Mouse (Mus musculus): ENCODE measurements at regions not wholly inside any gene's neighbourhood (a gene's known extent, or its start where the extent isn't known, plus 50 kb on each side); places are given as distances from the start of the nearest gene placed in this dataset.
"Not testable (repeated sequence)": the region's sequence is repeated elsewhere in the genome, so short reads cannot be mapped to it uniquely, and the experiment has no call there.

- H3K27me3 ChIP-seq = no peaks in the 10 kb centered on the region; the same call in 1 of the 2 replicates
- no peaks in the 10 kb centered on the region for H3K36me3 ChIP-seq
- no peak overlapping the region for H3K9ac ChIP-seq
- H3K4me2 ChIP-seq (replicated peaks) = no peak overlapping the region
- WGBS = 51% methylated on average over 2 of the region's 2 CpGs
- no peak overlapping the region for H3K27ac ChIP-seq (replicated peaks)
- H3K4me3 ChIP-seq (replicated peaks) = no peak overlapping the region
- peaks cover 10% of the 10 kb centered on the region for H3K4me1 ChIP-seq
- ATAC-seq (ENCODE audit: insufficient number of reproducible peaks, low FRiP score, low TSS enrichment, low read depth) = no peak
- H3K9me3 ChIP-seq (replicated peaks) = no peaks in the 10 kb centered on the region
These were observed 76.5 kb upstream of the Col13a1 start for GRCm38 (mm10) chr10:62055408-62055807.

GRCm38 (mm10) chr10:62049782-62050192, 70.9 kb upstream of the Col13a1 start:
- Histone ChIP-seq H3K27ac (replicated peaks) (no peak overlapping the region), H3K36me3 (no peaks in the 10 kb centered on the region), H3K4me1 (0 out of 2 replicates have a peak, but pooled peaks cover under 1% of the 10 kb centered on the region), H3K27me3 (no peaks in the 10 kb centered on the region; the same call in 1 of the 2 replicates), H3K4me2 (replicated peaks) (no peak overlapping the region), H3K9ac (no peak overlapping the region), H3K9me3 (replicated peaks) (no peaks in the 10 kb centered on the region), H3K4me3 (replicated peaks) (no peak overlapping the region)
- WGBS = 13% methylated on average over 3 of the region's 3 CpGs
- ATAC-seq (ENCODE audit: insufficient number of reproducible peaks, low FRiP score, low TSS enrichment, low read depth) = 0 out of 2 replicates have a peak, but pooled peaks have one; percentile 56

- Histone ChIP-seq H3K9ac (no peak overlapping the region), H3K4me2 (replicated peaks) (no peak overlapping the region), H3K36me3 (no peaks in the 10 kb centered on the region), H3K9me3 (replicated peaks) (peaks cover 7% of the 10 kb centered on the region; the same call in 1 of the 2 replicates), H3K4me1 (peaks cover 4% of the 10 kb centered on the region; the same call in 1 of the 2 replicates), H3K27me3 (no peaks in the 10 kb centered on the region), H3K4me3 (replicated peaks) (no peak overlapping the region), H3K27ac (replicated peaks) (no peak overlapping the region)
- WGBS = 41% methylated on average over 3 of the region's 3 CpGs
- peak; percentile 58; the same call in 1 of the 2 replicates for ATAC-seq (ENCODE audit: insufficient number of reproducible peaks, low FRiP score, low TSS enrichment, low read depth)
These were observed 65.5 kb upstream of the Col13a1 start for GRCm38 (mm10) chr10:62044408-62044807.

- WGBS = 86% methylated on average over 8 of the region's 8 CpGs
- ATAC-seq (ENCODE audit: insufficient number of reproducible peaks, low FRiP score, low TSS enrichment, low read depth) = no peak
- H3K9ac ChIP-seq = no peak overlapping the region
- no peaks in the 10 kb centered on the region for H3K36me3 ChIP-seq
- H3K4me3 ChIP-seq (replicated peaks) = no peak overlapping the region
- no peak overlapping the region for H3K4me2 ChIP-seq (replicated peaks)
- H3K27ac ChIP-seq (replicated peaks) = no peak overlapping the region
- H3K4me1 ChIP-seq = peaks cover 8% of the 10 kb centered on the region
- H3K27me3 ChIP-seq = no peaks in the 10 kb centered on the region
- peaks cover 7% of the 10 kb centered on the region; the same call in 1 of the 2 replicates for H3K9me3 ChIP-seq (replicated peaks)
These were observed 61.0 kb upstream of the Col13a1 start for GRCm38 (mm10) chr10:62039915-62040314.

- Histone ChIP-seq H3K9ac (no peak overlapping the region), H3K27ac (replicated peaks) (no peak overlapping the region), H3K4me3 (replicated peaks) (no peak overlapping the region), H3K4me2 (replicated peaks) (no peak overlapping the region), H3K4me1 (peaks cover 3% of the 10 kb centered on the region; the same call in 1 of the 2 replicates), H3K9me3 (replicated peaks) (peaks cover 7% of the 10 kb centered on the region; the same call in 1 of the 2 replicates), H3K36me3 (no peaks in the 10 kb centered on the region), H3K27me3 (no peaks in the 10 kb centered on the region)
- WGBS = 74% methylated on average over 1 of the region's 1 CpGs
- ATAC-seq (ENCODE audit: insufficient number of reproducible peaks, low FRiP score, low TSS enrichment, low read depth) = no peak
These were observed 59.7 kb upstream of the Col13a1 start for GRCm38 (mm10) chr10:62038656-62039055.

- WGBS = 67% methylated on average over 9 of the region's 9 CpGs
These were observed 58.7 kb upstream of the Col13a1 start for GRCm38 (mm10) chr10:62037402-62038199.

GRCm38 (mm10) chr10:62036815-62037214, 57.9 kb upstream of the Col13a1 start:
- no peaks in the 10 kb centered on the region for H3K36me3 ChIP-seq
- H3K9ac ChIP-seq = no peak overlapping the region
- H3K9me3 ChIP-seq (replicated peaks) = peaks cover 7% of the 10 kb centered on the region; the same call in 1 of the 2 replicates
- no peak for ATAC-seq (ENCODE audit: insufficient number of reproducible peaks, low FRiP score, low TSS enrichment, low read depth)
- no peak overlapping the region for H3K4me2 ChIP-seq (replicated peaks)
- H3K27ac ChIP-seq (replicated peaks) = no peak overlapping the region
- H3K27me3 ChIP-seq = no peaks in the 10 kb centered on the region
- 38% methylated on average over 1 of the region's 1 CpGs for WGBS
- peaks cover 3% of the 10 kb centered on the region; the same call in 1 of the 2 replicates for H3K4me1 ChIP-seq
- H3K4me3 ChIP-seq (replicated peaks) = no peak overlapping the region

More at GRCm38 (mm10) chr10:62037402-62038199, 58.7 kb upstream of the Col13a1 start:
- H3K4me1 ChIP-seq = peaks cover 3% of the 10 kb centered on the region; the same call in 1 of the 2 replicates
- peak; percentile 31; the same call in 1 of the 2 replicates for ATAC-seq (ENCODE audit: insufficient number of reproducible peaks, low FRiP score, low TSS enrichment, low read depth)
- H3K9me3 ChIP-seq (replicated peaks) = peaks cover 7% of the 10 kb centered on the region; the same call in 1 of the 2 replicates
- no peaks in the 10 kb centered on the region for H3K36me3 ChIP-seq
- H3K9ac ChIP-seq = no peak overlapping the region
- no peak overlapping the region for H3K4me3 ChIP-seq (replicated peaks)
- no peak overlapping the region for H3K4me2 ChIP-seq (replicated peaks)
- no peaks in the 10 kb centered on the region for H3K27me3 ChIP-seq
- no peak overlapping the region for H3K27ac ChIP-seq (replicated peaks)

GRCm38 (mm10) chr10:62034291-62034690, 55.4 kb upstream of the Col13a1 start:
- ATAC-seq (ENCODE audit: insufficient number of reproducible peaks, low FRiP score, low TSS enrichment, low read depth) = no peak
- Histone ChIP-seq H3K27ac (replicated peaks) (no peak overlapping the region), H3K9me3 (replicated peaks) (no peaks in the 10 kb centered on the region), H3K36me3 (no peaks in the 10 kb centered on the region), H3K4me1 (peaks cover 3% of the 10 kb centered on the region; the same call in 1 of the 2 replicates), H3K27me3 (no peaks in the 10 kb centered on the region), H3K4me2 (replicated peaks) (no peak overlapping the region), H3K4me3 (replicated peaks) (no peak overlapping the region), H3K9ac (no peak overlapping the region)
- 78% methylated on average over 6 of the region's 6 CpGs for WGBS

- no peak overlapping the region for H3K4me3 ChIP-seq (replicated peaks)
- no peaks in the 10 kb centered on the region for H3K27me3 ChIP-seq
- H3K9ac ChIP-seq = no peak overlapping the region
- H3K4me2 ChIP-seq (replicated peaks) = no peak overlapping the region
- H3K4me1 ChIP-seq = peaks cover 3% of the 10 kb centered on the region; the same call in 1 of the 2 replicates
- ATAC-seq (ENCODE audit: insufficient number of reproducible peaks, low FRiP score, low TSS enrichment, low read depth) = no peak
- H3K9me3 ChIP-seq (replicated peaks) = no peaks in the 10 kb centered on the region
- H3K27ac ChIP-seq (replicated peaks) = no peak overlapping the region
- 70% methylated on average over 5 of the region's 5 CpGs for WGBS
- no peaks in the 10 kb centered on the region for H3K36me3 ChIP-seq
These were observed 54.8 kb upstream of the Col13a1 start for GRCm38 (mm10) chr10:62033748-62034147.

GRCm38 (mm10) chr10:62031986-62032385, 53.1 kb upstream of the Col13a1 start:
- not testable (repeated sequence) for ATAC-seq (ENCODE audit: insufficient number of reproducible peaks, low FRiP score, low TSS enrichment, low read depth); H3K9me3 ChIP-seq (replicated peaks)
- 82% methylated on average over 6 of the region's 6 CpGs for WGBS

GRCm38 (mm10) chr10:62029271-62029670, 50.4 kb upstream of the Col13a1 start:
- no peak overlapping the region for H3K4me2 ChIP-seq (replicated peaks)
- no peak overlapping the region for H3K4me3 ChIP-seq (replicated peaks)
- H3K9me3 ChIP-seq (replicated peaks) = no peaks in the 10 kb centered on the region
- no peak overlapping the region for H3K27ac ChIP-seq (replicated peaks)
- H3K27me3 ChIP-seq = peaks cover 3% of the 10 kb centered on the region
- H3K9ac ChIP-seq = no peak overlapping the region
- no peaks in the 10 kb centered on the region for H3K36me3 ChIP-seq
- no peak for ATAC-seq (ENCODE audit: insufficient number of reproducible peaks, low FRiP score, low TSS enrichment, low read depth)
- WGBS = 90% methylated on average over 2 of the region's 2 CpGs
- H3K4me1 ChIP-seq = peaks cover 10% of the 10 kb centered on the region

More at GRCm38 (mm10) chr10:62031986-62032385, 53.1 kb upstream of the Col13a1 start:
- not testable (repeated sequence) for H3K4me1 ChIP-seq; H3K9ac ChIP-seq; H3K4me3 ChIP-seq (replicated peaks); H3K27ac ChIP-seq (replicated peaks); H3K4me2 ChIP-seq (replicated peaks); H3K36me3 ChIP-seq; H3K27me3 ChIP-seq

Data from embryonic facial prominence, embryonic 15.5 days (tissue).